Mouse (Mus musculus): Measurements from ENCODE around the gene Gm28635. TPM values are rescaled to one million over a fixed set of nuclear protein-coding genes. Genes with fewer than 3 reads are reported as not detected.
A peak's percentile ranks its signal among the peaks of the same experiment; 100 is the strongest.
"Not testable (repeated sequence)": the region's sequence is repeated elsewhere in the genome, so short reads cannot be mapped to it uniquely, and the experiment has no call there.

The Gm28635 gene
- total RNA-seq, 1 experiment from 2014 or later, result not detected

- no peak for DNase-seq
These were observed 10.4 kb upstream of the Gm28635 start for GRCm38 (mm10) chr2:84688080-84688844.

- DNase-seq, result no peak
These were observed 4.9 kb upstream of the Gm28635 start for GRCm38 (mm10) chr2:84682605-84683183.

- DNase-seq, result no peak
These were observed 1.2 kb upstream of the Gm28635 start, which contains the start of gene Tmx2 for GRCm38 (mm10) chr2:84679016-84679415. Gene Tmx2, minus strand, starts transcription at chr2:84679140.

- no peak for DNase-seq
These were observed 422 bp downstream of the Gm28635 start for GRCm38 (mm10) chr2:84677270-84677967.

- not testable (repeated sequence) for DNase-seq
These were observed 6.3 kb downstream of the Gm28635 start for GRCm38 (mm10) chr2:84671535-84671934.

GRCm38 (mm10) chr2:84670569-84670933 lies 7.3 kb downstream of the Gm28635 start, which contains the start of gene Selenoh:
Gene Selenoh, minus strand, starts transcription at chr2:84670770.
- DNase-seq, result peak; percentile 79

GRCm38 (mm10) chr2:84669828-84670568 lies 7.8 kb downstream of the Gm28635 start:
- DNase-seq, result peak; percentile 37

- DNase-seq, result no peak
These were observed 11.8 kb downstream of the Gm28635 start for GRCm38 (mm10) chr2:84666081-84666480.

GRCm38 (mm10) chr2:84662866-84663265 lies 15.0 kb downstream of the Gm28635 start:
- peak; percentile 37 for DNase-seq

GRCm38 (mm10) chr2:84660253-84660652 lies 17.6 kb downstream of the Gm28635 start:
- DNase-seq, result no peak

GRCm38 (mm10) chr2:84658806-84659205 lies 19.0 kb downstream of the Gm28635 start, which contains the start of gene Btbd18:
Gene Btbd18, plus strand, starts transcription at chr2:84659079.
- DNase-seq, result no peak

GRCm38 (mm10) chr2:84655864-84656263 lies 22.0 kb downstream of the Gm28635 start:
- no peak for DNase-seq

- DNase-seq, result no peak
These were observed 24.5 kb downstream of the Gm28635 start for GRCm38 (mm10) chr2:84653354-84653753.

GRCm38 (mm10) chr2:84650464-84651195 lies 27.2 kb downstream of the Gm28635 start, which contains the start of gene Ctnnd1:
Gene Ctnnd1, minus strand, starts transcription at chr2:84650765.
- DNase-seq, result peak; percentile 80

- no peak for DNase-seq
These were observed 28.2 kb downstream of the Gm28635 start for GRCm38 (mm10) chr2:84649674-84650073.

GRCm38 (mm10) chr2:84648369-84648768 lies 29.5 kb downstream of the Gm28635 start:
- no peak for DNase-seq

GRCm38 (mm10) chr2:84647051-84647568 lies 30.7 kb downstream of the Gm28635 start:
- DNase-seq, result no peak

GRCm38 (mm10) chr2:84646138-84646537 lies 31.7 kb downstream of the Gm28635 start:
- DNase-seq, result no peak

- DNase-seq, result no peak
These were observed 37.0 kb downstream of the Gm28635 start for GRCm38 (mm10) chr2:84640833-84641232.

GRCm38 (mm10) chr2:84638428-84639220 lies 39.2 kb downstream of the Gm28635 start:
- DNase-seq, result no peak
